Mouse (Mus musculus) midbrain, postnatal 0 days (tissue): Measurements from ENCODE around the gene Hdac2. TPM values are rescaled to one million over a fixed set of nuclear protein-coding genes. Genes with fewer than 3 reads are reported as not detected.

ENCODE experiments used
- ATAC-seq: fragments of 200-750 bp; cut with Nextera tagmentation; 2 replicates; pipeline ENCODE4 v1.8.0; 2017; ENCODE audit warnings: moderate number of reproducible peaks, mild to moderate bottlenecking, moderate TSS enrichment, moderate library complexity; ENCODE audit not compliant: low FRiP score
- DNase-seq: peaks from one replicate; pipeline ENCODE4 v3.0.0-alpha.2; 2015; ENCODE audit warnings: low spot score
- H3K27ac ChIP-seq: fragments of 300-500 bp; sonication (generic); 2 replicates; pipeline ENCODE4 v1.5.1; 2014; ENCODE audit warnings: low read depth, mild to moderate bottlenecking, low read length, mixed read lengths
- H3K27me3 ChIP-seq: fragments of 300-500 bp; sonication (generic); 2 replicates; pipeline ENCODE4 v1.6.1; 2014; ENCODE audit warnings: low read length, control low read depth, mixed read lengths; ENCODE audit not compliant: insufficient read depth
- H3K36me3 ChIP-seq: fragments of 300-500 bp; sonication (generic); 2 replicates; pipeline ENCODE4 v1.6.1; 2014; ENCODE audit warnings: low read length, control low read depth, mixed read lengths; ENCODE audit not compliant: insufficient read depth
- H3K4me1 ChIP-seq: fragments of 300-500 bp; sonication (generic); 2 replicates; pipeline ENCODE4 v1.6.1; 2014; ENCODE audit warnings: mild to moderate bottlenecking, control low read depth, antibody characterized with exemption, low read length, mixed read lengths; ENCODE audit not compliant: insufficient read depth
- H3K4me2 ChIP-seq: fragments of 300-500 bp; sonication (generic); 2 replicates; pipeline ENCODE4 v1.6.1; 2014; ENCODE audit warnings: low read depth, mild to moderate bottlenecking, low read length, mixed read lengths; ENCODE audit not compliant: poor library complexity, severe bottlenecking
- H3K4me3 ChIP-seq: fragments of 300-500 bp; sonication (generic); 2 replicates; pipeline ENCODE4 v1.5.1; 2014; ENCODE audit warnings: low read depth, mild to moderate bottlenecking, low read length, moderate library complexity
- H3K9ac ChIP-seq: fragments of 300-500 bp; sonication (generic); replicated peaks from 2 replicates; pipeline ENCODE4 v1.6.1; 2014; ENCODE audit warnings: mild to moderate bottlenecking, low read length, moderate library complexity, mixed read lengths; ENCODE audit not compliant: poor library complexity, severe bottlenecking
- H3K9me3 ChIP-seq: fragments of 300-500 bp; sonication (generic); 2 replicates; pipeline ENCODE4 v1.6.1; 2016; ENCODE audit warnings: low read length, control low read depth
- CTCF ChIP-seq: IDR thresholded peaks from 2 replicates; pipeline ENCODE4 v1.5.1; 2016; ENCODE audit warnings: antibody characterized with exemption, mild to moderate bottlenecking
- WGBS: fragments of 180-500 bp; shearing (Covaris S2); extraction: QIAGEN DNeasy Blood & Tissue Kit; methylation state at CpG from one replicate; pipeline ENCODE4 v1.1.7; 2014; 5-methylcytosine and 5-hydroxymethylcytosine counted together
- polyA plus RNA-seq: library from polyadenylated mRNA; unstranded; fragments of >200 nt; fragmentation: Nextera tagmentation; extraction: Ambion mirVana; gene quantifications from 2 replicates; pipeline ENCODE4 v1.2.1, GENCODE M21; 2015
- total RNA-seq: library from RNA; depleted of rRNA; stranded (reverse); fragments of >200 nt; gene quantifications from 2 replicates; pipeline ENCODE4 v1.2.3, GENCODE M21; 2014

Hdac2 gene
- total and polyA plus RNA-seq, 2 experiments from 2014 or later = 153 to 208 TPM

- Histone ChIP-seq H3K27ac (no peak overlapping the region), H3K4me3 (no peak overlapping the region), H3K4me2 (no peak overlapping the region), H3K36me3 (no peaks in the 10 kb centered on the region), H3K9me3 (no peaks in the 10 kb centered on the region), H3K4me1 (no peaks in the 10 kb centered on the region), H3K27me3 (no peaks in the 10 kb centered on the region), H3K9ac (no peak overlapping the region)
- peak; percentile 98 for TF ChIP-seq CTCF
- 50% methylated on average over 8 of the region's 8 CpGs for WGBS
- DNase-seq (peak; percentile 91), ATAC-seq (peak; percentile 87)
These were observed 40.1 kb downstream of the Hdac2 start for GRCm38 (mm10) chr10:37014274-37015107.

GRCm38 (mm10) chr10:37015729-37016128, 41.4 kb downstream of the Hdac2 start:
- Histone ChIP-seq H3K27ac (no peak overlapping the region), H3K9ac (no peak overlapping the region), H3K9me3 (no peaks in the 10 kb centered on the region), H3K4me3 (no peak overlapping the region), H3K27me3 (no peaks in the 10 kb centered on the region), H3K36me3 (no peaks in the 10 kb centered on the region), H3K4me1 (no peaks in the 10 kb centered on the region), H3K4me2 (no peak overlapping the region)
- 82% methylated on average over 2 of the region's 2 CpGs for WGBS
- ATAC-seq = no peak
- no peak for DNase-seq
- TF ChIP-seq CTCF = no peak

GRCm38 (mm10) chr10:37016200-37016599, 41.9 kb downstream of the Hdac2 start:
- Histone ChIP-seq H3K4me2 (no peak overlapping the region), H3K4me1 (no peaks in the 10 kb centered on the region), H3K9me3 (no peaks in the 10 kb centered on the region), H3K27me3 (no peaks in the 10 kb centered on the region), H3K4me3 (no peak overlapping the region), H3K36me3 (no peaks in the 10 kb centered on the region), H3K27ac (no peak overlapping the region), H3K9ac (no peak overlapping the region)
- ATAC-seq = no peak
- TF ChIP-seq CTCF = no peak
- no peak for DNase-seq
- 91% methylated on average over 2 of the region's 2 CpGs for WGBS

GRCm38 (mm10) chr10:37024301-37024700, 50.0 kb downstream of the Hdac2 start:
- H3K4me3 ChIP-seq = no peak overlapping the region
- no peaks in the 10 kb centered on the region for H3K9me3 ChIP-seq
- no peaks in the 10 kb centered on the region for H3K36me3 ChIP-seq
- H3K4me2 ChIP-seq = no peak overlapping the region
- H3K27me3 ChIP-seq = no peaks in the 10 kb centered on the region
- H3K27ac ChIP-seq = no peak overlapping the region
- no peaks in the 10 kb centered on the region for H3K4me1 ChIP-seq
- TF ChIP-seq CTCF = no peak
- no peak overlapping the region for H3K9ac ChIP-seq
- WGBS = 80% methylated on average over 1 of the region's 1 CpGs
- no peak for DNase-seq
- ATAC-seq = no peak

- 75% methylated on average over 2 of the region's 2 CpGs for WGBS
- no peak overlapping the region for H3K9ac ChIP-seq
- ATAC-seq = no peak
These were observed 54.3 kb downstream of the Hdac2 start for GRCm38 (mm10) chr10:37028651-37029050.

GRCm38 (mm10) chr10:37035090-37035497, 60.8 kb downstream of the Hdac2 start:
- H3K9ac ChIP-seq = no peak overlapping the region
- WGBS = 90% methylated on average over 7 of the region's 7 CpGs
- H3K27ac ChIP-seq = no peak overlapping the region
- no peaks in the 10 kb centered on the region for H3K27me3 ChIP-seq
- H3K4me2 ChIP-seq = no peak overlapping the region
- TF ChIP-seq CTCF = no peak
- no peak overlapping the region for H3K4me3 ChIP-seq
- ATAC-seq (no peak), DNase-seq (no peak)
- H3K4me1 ChIP-seq = no peaks in the 10 kb centered on the region
- H3K36me3 ChIP-seq = no peaks in the 10 kb centered on the region
- no peaks in the 10 kb centered on the region for H3K9me3 ChIP-seq

More at GRCm38 (mm10) chr10:37028651-37029050, 54.3 kb downstream of the Hdac2 start:
- H3K9me3 ChIP-seq = no peaks in the 10 kb centered on the region
- no peaks in the 10 kb centered on the region for H3K36me3 ChIP-seq
- no peak overlapping the region for H3K4me2 ChIP-seq
- H3K4me1 ChIP-seq = no peaks in the 10 kb centered on the region
- H3K4me3 ChIP-seq = no peak overlapping the region
- no peaks in the 10 kb centered on the region for H3K27me3 ChIP-seq
- H3K27ac ChIP-seq = no peak overlapping the region
- TF ChIP-seq CTCF = no peak
- no peak for DNase-seq
